Mouse (Mus musculus) neural tube, embryonic 11.5 days (tissue): ENCODE results near the gene Pelp1. TPM values are rescaled to one million over a fixed set of nuclear protein-coding genes. Genes with fewer than 3 reads are reported as not detected.
"Not testable (repeated sequence)": the region's sequence is repeated elsewhere in the genome, so short reads cannot be mapped to it uniquely, and the experiment has no call there.

Source experiments
- ATAC-seq: fragments of 200-750 bp; cut with Nextera tagmentation; 2 replicates; pipeline ENCODE4 v1.8.0; 2017; ENCODE audit warnings: moderate number of reproducible peaks, mild to moderate bottlenecking, moderate TSS enrichment, moderate library complexity; ENCODE audit not compliant: insufficient read depth, low FRiP score, low TSS enrichment
- DNase-seq: peaks from one replicate; pipeline ENCODE4 v3.0.0-alpha.2; 2015; ENCODE audit warnings: low spot score
- H3K27ac ChIP-seq: fragments of 300-500 bp; sonication (generic); 2 replicates; pipeline ENCODE4 v1.5.1; 2014; ENCODE audit warnings: low read depth, mild to moderate bottlenecking, low read length
- H3K27me3 ChIP-seq: fragments of 300-500 bp; sonication (generic); 2 replicates; pipeline ENCODE4 v1.6.1; 2014; ENCODE audit warnings: mild to moderate bottlenecking, low read length, mixed read lengths; ENCODE audit not compliant: control insufficient read depth, insufficient read depth
- H3K36me3 ChIP-seq: fragments of 300-500 bp; sonication (generic); 2 replicates; pipeline ENCODE4 v1.6.1; 2014; ENCODE audit warnings: mild to moderate bottlenecking, low read length, moderate library complexity, mixed read lengths; ENCODE audit not compliant: control insufficient read depth, insufficient read depth
- H3K4me1 ChIP-seq: fragments of 300-500 bp; sonication (generic); 2 replicates; pipeline ENCODE4 v1.6.1; 2014; ENCODE audit warnings: low read length, mixed read lengths; ENCODE audit not compliant: control insufficient read depth, insufficient read depth
- H3K4me2 ChIP-seq: fragments of 300-500 bp; sonication (generic); 2 replicates; pipeline ENCODE4 v1.6.1; 2014; ENCODE audit warnings: low read depth, mild to moderate bottlenecking, moderate library complexity
- H3K4me3 ChIP-seq: fragments of 300-500 bp; sonication (generic); 2 replicates; pipeline ENCODE4 v1.5.1; 2014; ENCODE audit warnings: low read depth, low read length
- H3K9ac ChIP-seq: fragments of 300-500 bp; sonication (generic); 2 replicates; pipeline ENCODE4 v1.6.1; 2014; ENCODE audit warnings: mild to moderate bottlenecking, low read length
- H3K9me3 ChIP-seq: fragments of 300-500 bp; sonication (generic); 2 replicates; pipeline ENCODE4 v1.6.1; 2016; ENCODE audit warnings: low read length; ENCODE audit not compliant: control insufficient read depth
- WGBS: fragments of 180-500 bp; shearing (Covaris S2); extraction: QIAGEN DNeasy Blood & Tissue Kit; methylation state at CpG from one replicate; pipeline ENCODE4 v1.1.7; 2014; 5-methylcytosine and 5-hydroxymethylcytosine counted together
- polyA plus RNA-seq: library from polyadenylated mRNA; unstranded; fragments of >200 nt; fragmentation: Nextera tagmentation; extraction: Ambion mirVana; gene quantifications from 2 replicates; pipeline ENCODE4 v1.2.1, GENCODE M21; 2014

The Pelp1 gene
- polyA plus RNA-seq, 1 experiment from 2014 or later: 41.8 TPM

DNA sequence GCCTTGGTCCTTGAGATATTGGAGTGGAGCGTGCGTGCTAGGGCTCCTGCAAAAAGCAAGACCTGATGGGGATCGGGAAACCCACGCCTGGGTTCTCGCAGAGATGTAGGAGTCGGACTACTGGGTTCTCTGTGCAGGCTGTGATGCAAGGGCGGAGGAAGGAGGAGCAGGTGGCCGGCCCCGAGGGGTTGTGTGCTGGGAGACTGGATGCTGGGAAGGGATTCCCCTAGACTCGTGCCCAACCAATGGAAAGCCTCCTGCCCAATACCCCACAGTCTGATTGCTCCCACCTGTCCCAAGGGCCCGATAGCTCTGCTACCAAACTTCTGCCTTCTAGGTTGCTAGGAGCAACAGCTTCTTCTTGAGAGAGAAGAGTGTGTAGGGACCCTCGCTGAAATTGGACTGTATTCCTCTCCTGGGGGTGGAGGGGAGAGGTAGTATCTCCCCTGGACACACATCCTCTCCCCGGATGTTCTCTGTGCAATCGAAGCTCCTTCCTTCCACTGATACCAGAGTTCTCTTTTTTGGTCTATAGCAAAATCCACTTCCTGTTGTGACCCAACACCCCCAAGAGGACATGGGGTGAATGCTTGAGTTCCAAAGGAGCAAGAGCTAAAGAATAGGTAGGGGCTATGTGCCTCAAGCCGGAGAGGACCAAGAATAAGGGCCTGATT, 23.2 kb upstream of the Pelp1 start:
- peak overlapping the region; percentile 76 for H3K4me3 ChIP-seq
- 9% methylated on average over 15 of the region's 15 CpGs for WGBS
- peak overlapping the region; percentile 84 for H3K9ac ChIP-seq
- DNase-seq (peak; percentile 54), ATAC-seq (peak; percentile 45)
- H3K4me1 ChIP-seq: peaks cover 14% of the 10 kb centered on the region
- H3K27me3 ChIP-seq: no peaks in the 10 kb centered on the region
- H3K36me3 ChIP-seq: peaks cover 5% of the 10 kb centered on the region; the same call in 1 of the 2 replicates
- no peaks in the 10 kb centered on the region for H3K9me3 ChIP-seq
- H3K4me2 ChIP-seq: peak overlapping the region; percentile 61
- peak overlapping the region; percentile 81 for H3K27ac ChIP-seq

DNA sequence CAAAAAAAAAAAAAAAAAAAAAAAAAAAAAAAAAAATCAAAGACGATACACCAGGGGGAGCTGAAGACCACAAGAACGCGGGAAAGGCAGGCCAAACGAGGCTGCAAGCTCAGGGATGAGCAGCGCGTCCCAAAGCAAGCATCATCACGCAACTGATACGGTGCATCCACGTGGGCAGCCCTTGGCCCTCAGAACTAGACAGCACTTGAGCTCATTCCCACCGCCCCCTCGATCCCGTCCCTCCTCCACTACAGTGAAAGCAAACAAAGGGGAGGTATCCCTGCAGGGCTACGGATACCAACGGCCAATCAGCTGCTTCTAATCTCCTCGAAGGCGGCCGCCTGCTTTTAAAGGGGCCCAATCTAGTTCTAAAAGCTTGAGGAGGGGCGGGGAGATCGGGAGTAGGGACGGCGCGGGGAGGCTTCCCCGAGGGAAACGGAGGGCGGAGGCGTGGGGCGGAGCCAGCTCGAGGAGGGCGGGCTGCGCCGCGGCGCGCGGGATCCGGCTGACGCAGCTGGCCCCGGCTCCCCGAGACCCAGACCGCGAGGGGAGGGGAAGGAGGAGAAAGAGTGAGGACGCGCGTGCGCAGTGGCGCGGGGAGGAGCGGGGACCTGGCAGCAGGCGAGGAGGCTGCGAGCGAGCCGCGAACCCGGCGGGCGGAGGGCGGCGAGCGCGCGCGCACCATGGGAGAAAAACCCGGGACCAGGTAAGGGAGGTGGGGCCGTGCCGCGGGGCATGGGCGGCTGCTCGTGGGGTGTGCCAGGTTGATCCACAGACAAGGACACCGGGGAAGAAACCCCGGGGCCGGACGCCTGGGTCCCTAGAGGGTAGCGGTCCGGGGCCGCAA, 22.4 kb upstream of the Pelp1 start, which contains the start of gene Arrb2:
Arrb2 (plus strand) TSS at position 588 of the 847 bp plus-strand sequence.
- Histone ChIP-seq H3K27me3 (no peaks in the 10 kb centered on the region), H3K9ac (peak within 1 kb of the TSS; percentile 84), H3K9me3 (no peaks in the 10 kb centered on the region), H3K4me1 (peaks cover 14% of the 10 kb centered on the region), H3K4me2 (peak within 1 kb of the TSS; percentile 61), H3K36me3 (peaks cover 2% of the 10 kb centered on the region; the same call in 1 of the 2 replicates), H3K27ac (peak within 1 kb of the TSS; percentile 81), H3K4me3 (peak within 1 kb of the TSS; percentile 76)
- DNase-seq (peak; percentile 99), ATAC-seq (peak; percentile 90)
- under 1% methylated on average over 66 of the region's 75 CpGs for WGBS

DNA sequence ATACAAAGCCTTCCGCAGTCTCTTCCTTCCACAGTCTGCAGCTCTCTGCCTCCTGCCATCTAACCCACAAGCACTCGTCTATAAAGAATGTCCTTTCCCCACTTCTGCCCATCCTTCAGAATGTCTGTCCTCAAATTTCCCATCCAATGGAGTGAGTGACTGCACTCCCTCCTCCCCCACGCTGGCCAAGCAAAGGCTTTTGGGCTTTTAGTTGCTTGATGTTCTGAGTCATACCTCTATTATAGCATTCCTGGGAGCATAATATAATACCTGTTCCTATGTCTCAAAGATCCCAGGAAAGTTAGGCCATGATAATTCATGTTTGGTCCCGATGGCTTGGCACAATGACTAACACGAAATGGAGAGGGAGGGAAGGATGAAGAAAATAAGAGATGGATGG, 21.7 kb upstream of the Pelp1 start:
- Histone ChIP-seq H3K9ac (no peak overlapping the region; the same call in 1 of the 2 replicates), H3K9me3 (no peaks in the 10 kb centered on the region), H3K4me3 (peak overlapping the region; percentile 76), H3K4me1 (peaks cover 14% of the 10 kb centered on the region), H3K4me2 (peak overlapping the region; percentile 61), H3K27me3 (no peaks in the 10 kb centered on the region), H3K36me3 (no peaks in the 10 kb centered on the region; the same call in 1 of the 2 replicates), H3K27ac (peak overlapping the region; percentile 81; the same call in 1 of the 2 replicates)
- WGBS: 30% methylated on average over 5 of the region's 5 CpGs
- DNase-seq (no peak), ATAC-seq (no peak)

DNA sequence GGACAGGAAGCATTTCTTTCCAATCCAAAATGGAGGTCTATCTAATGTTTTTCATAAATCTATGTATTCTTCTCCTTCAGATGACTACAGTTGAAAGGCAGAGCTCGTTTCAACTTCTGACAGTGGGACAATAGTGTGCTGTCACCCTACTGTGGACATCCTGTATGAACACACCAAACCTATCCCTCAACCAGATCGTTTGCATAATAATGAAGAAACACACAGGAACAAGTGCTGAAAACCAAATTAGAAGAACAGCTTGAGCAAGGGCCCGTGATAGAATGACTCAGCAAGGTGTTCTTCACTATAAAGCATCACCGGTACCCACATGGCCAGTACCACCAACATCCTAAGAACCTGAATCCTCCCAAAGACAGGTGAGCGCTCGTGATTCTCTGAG, 16.8 kb upstream of the Pelp1 start:
- H3K36me3 ChIP-seq, DNase-seq, H3K4me2 ChIP-seq, H3K27me3 ChIP-seq, ATAC-seq, H3K4me1 ChIP-seq, H3K4me3 ChIP-seq, H3K27ac ChIP-seq, H3K9ac ChIP-seq, H3K9me3 ChIP-seq: not testable (repeated sequence)
- 73% methylated on average over 6 of the region's 6 CpGs for WGBS

DNA sequence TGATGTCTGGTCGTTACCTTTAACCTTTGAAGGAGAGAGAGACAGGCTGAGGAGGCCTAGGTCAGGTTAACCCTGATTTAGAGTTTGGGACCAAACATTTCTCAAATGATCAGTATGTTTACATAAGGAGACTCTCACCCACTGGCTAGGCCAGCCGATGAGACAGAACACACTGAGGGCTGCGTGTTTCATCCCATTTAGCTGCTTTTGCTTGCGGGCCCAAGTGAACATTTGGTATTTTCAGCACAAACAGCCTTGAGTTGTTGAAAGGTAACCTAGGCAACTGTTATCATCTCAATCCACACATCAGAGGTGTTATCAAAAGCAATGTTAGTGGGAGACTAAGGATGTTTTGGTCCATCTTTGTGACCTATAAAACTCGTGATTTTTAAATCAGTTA, 9.7 kb upstream of the Pelp1 start:
- Histone ChIP-seq H3K4me3 (no peak overlapping the region), H3K27ac (no peak overlapping the region), H3K4me2 (no peak overlapping the region), H3K9ac (no peak overlapping the region), H3K9me3 (no peaks in the 10 kb centered on the region), H3K4me1 (no peaks in the 10 kb centered on the region), H3K27me3 (no peaks in the 10 kb centered on the region), H3K36me3 (no peaks in the 10 kb centered on the region)
- no peak for ATAC-seq
- no peak for DNase-seq
- WGBS: 75% methylated on average over 5 of the region's 5 CpGs

DNA sequence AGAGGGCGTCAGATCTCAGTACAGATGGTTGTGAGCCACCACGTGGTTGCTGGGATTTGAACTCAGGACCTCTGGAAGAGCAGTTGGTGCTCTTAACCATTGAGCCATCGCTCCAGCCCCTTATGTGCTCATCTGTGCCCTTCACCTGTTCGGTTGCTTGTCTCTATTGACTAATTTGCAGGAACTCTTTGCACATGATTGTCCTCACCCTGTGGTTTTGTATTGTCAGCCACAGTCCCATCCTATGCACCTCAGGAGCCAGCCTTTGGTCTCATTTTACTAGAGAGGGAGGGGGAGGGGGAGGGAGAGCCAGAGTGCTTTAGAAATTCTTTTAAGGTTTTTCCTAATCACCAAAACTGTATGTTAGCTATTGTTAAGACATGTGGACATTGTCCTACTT, 8.4 kb upstream of the Pelp1 start:
- Histone ChIP-seq H3K36me3 (no peaks in the 10 kb centered on the region), H3K4me2 (no peak overlapping the region), H3K4me3 (no peak overlapping the region), H3K4me1 (no peaks in the 10 kb centered on the region), H3K9me3 (no peaks in the 10 kb centered on the region), H3K27me3 (no peaks in the 10 kb centered on the region), H3K9ac (no peak overlapping the region), H3K27ac (no peak overlapping the region)
- 73% methylated on average over 4 of the region's 4 CpGs for WGBS
- ATAC-seq: no peak
- no peak for DNase-seq

DNA sequence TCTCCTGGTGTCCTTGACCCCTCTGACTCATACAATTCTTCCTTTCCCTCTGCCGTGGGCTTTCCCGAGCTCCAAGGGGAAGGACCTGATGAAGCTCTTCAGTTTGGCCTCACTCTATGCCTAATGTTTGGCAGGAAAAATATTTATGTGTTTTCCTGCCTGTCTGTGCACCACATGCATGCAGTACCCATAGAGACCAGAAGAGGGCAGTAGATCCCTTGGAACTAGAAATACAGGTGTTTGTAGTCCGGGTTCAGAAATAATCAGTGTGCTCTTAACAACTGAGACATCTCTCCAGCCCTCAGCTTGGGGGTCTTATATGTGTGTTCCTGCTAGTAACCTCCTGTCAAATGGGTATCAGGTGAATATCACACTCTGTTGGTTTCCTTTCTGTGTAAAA, 4.1 kb upstream of the Pelp1 start:
- H3K4me1 ChIP-seq: peaks cover 4% of the 10 kb centered on the region; the same call in 1 of the 2 replicates
- H3K27me3 ChIP-seq: no peaks in the 10 kb centered on the region
- no peaks in the 10 kb centered on the region for H3K36me3 ChIP-seq
- no peak overlapping the region for H3K4me3 ChIP-seq
- ATAC-seq (no peak), DNase-seq (peak; percentile 67)
- no peak overlapping the region for H3K27ac ChIP-seq
- WGBS: 19% methylated on average over 3 of the region's 3 CpGs
- no peak overlapping the region for H3K4me2 ChIP-seq
- no peaks in the 10 kb centered on the region for H3K9me3 ChIP-seq
- no peak overlapping the region for H3K9ac ChIP-seq

DNA sequence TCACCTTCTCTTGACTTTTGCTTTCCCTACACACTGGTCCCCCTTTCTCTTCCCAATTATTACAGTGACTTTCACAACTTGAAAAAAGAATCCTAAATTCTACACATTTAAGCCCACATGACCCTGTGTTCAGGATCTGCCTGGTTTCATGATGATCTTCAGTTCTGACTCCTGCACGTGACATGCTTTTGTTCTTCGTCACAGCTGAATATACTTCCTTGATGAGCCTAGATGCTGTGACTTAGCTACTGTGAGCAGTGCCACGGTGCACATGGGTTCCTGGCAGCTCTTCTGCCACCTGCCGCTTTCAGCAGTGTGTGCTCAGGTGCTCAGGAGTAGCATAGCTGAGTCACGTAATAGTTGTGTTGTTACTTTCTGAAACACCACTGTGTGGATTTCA, 2.8 kb upstream of the Pelp1 start:
- Histone ChIP-seq H3K4me1 (peaks cover 7% of the 10 kb centered on the region; the same call in 1 of the 2 replicates), H3K9me3 (no peaks in the 10 kb centered on the region), H3K4me3 (no peak overlapping the region), H3K27me3 (no peaks in the 10 kb centered on the region), H3K27ac (no peak overlapping the region), H3K36me3 (no peaks in the 10 kb centered on the region), H3K9ac (no peak overlapping the region), H3K4me2 (no peak overlapping the region)
- WGBS: 76% methylated on average over 5 of the region's 5 CpGs
- no peak for DNase-seq
- no peak for ATAC-seq
